Mouse (Mus musculus) thymus, postnatal 10 days (tissue): ENCODE results near the gene Adam30.
A peak's percentile ranks its signal among the peaks of the same experiment; 100 is the strongest.
"Not testable (repeated sequence)": the region's sequence is repeated elsewhere in the genome, so short reads cannot be mapped to it uniquely, and the experiment has no call there.

Source experiments
- DNase-seq, 2 experiments: peaks; one replicate each; pipeline ENCODE4 v3.0.0; 2021; ENCODE audit warnings: low spot score in 2 of 2

Gene Adam30

GRCm38 (mm10) chr3:98160330-98160729 is at the start of gene Adam30:
Gene Adam30 (plus strand): TSS chr3:98160630.
- no peak for DNase-seq

- DNase-seq, result no peak
Measured at GRCm38 (mm10) chr3:98118252-98118651, 42.2 kb upstream of the Adam30 start.

GRCm38 (mm10) chr3:98119338-98119737 is 41.1 kb upstream of the Adam30 start:
- no peak for DNase-seq

- no peak for DNase-seq
Measured at GRCm38 (mm10) chr3:98120884-98121283, 39.5 kb upstream of the Adam30 start.

GRCm38 (mm10) chr3:98127775-98128174 is 32.7 kb upstream of the Adam30 start:
- no peak for DNase-seq

- no peak for DNase-seq
Measured at GRCm38 (mm10) chr3:98128716-98129115, 31.7 kb upstream of the Adam30 start.

GRCm38 (mm10) chr3:98132140-98132539 is 28.3 kb upstream of the Adam30 start:
- DNase-seq, result not testable (repeated sequence)

GRCm38 (mm10) chr3:98132636-98133035 is 27.8 kb upstream of the Adam30 start:
- no peak for DNase-seq

- DNase-seq, result no peak
Measured at GRCm38 (mm10) chr3:98141456-98141855, 19.0 kb upstream of the Adam30 start.

GRCm38 (mm10) chr3:98142862-98143261 is 17.6 kb upstream of the Adam30 start:
- no peak for DNase-seq

- no peak for DNase-seq
Measured at GRCm38 (mm10) chr3:98145204-98145603, 15.2 kb upstream of the Adam30 start.

GRCm38 (mm10) chr3:98146471-98147410 is 13.7 kb upstream of the Adam30 start:
- no peak for DNase-seq

- DNase-seq, result no peak
Measured at GRCm38 (mm10) chr3:98147706-98148105, 12.7 kb upstream of the Adam30 start.

- DNase-seq, result no peak
Measured at GRCm38 (mm10) chr3:98149881-98150280, 10.5 kb upstream of the Adam30 start.

- DNase-seq, result no peak
Measured at GRCm38 (mm10) chr3:98151016-98151415, 9.4 kb upstream of the Adam30 start.

- no peak for DNase-seq
Measured at GRCm38 (mm10) chr3:98153460-98153859, 7.0 kb upstream of the Adam30 start.

GRCm38 (mm10) chr3:98156158-98156557 is 4.3 kb upstream of the Adam30 start:
- no peak for DNase-seq

GRCm38 (mm10) chr3:98157073-98157472 is 3.4 kb upstream of the Adam30 start:
- DNase-seq, result no peak

GRCm38 (mm10) chr3:98157585-98157984 is 2.8 kb upstream of the Adam30 start:
- no peak for DNase-seq

GRCm38 (mm10) chr3:98158646-98159045 is 1.8 kb upstream of the Adam30 start:
- no peak for DNase-seq

- DNase-seq, result no peak
Measured at GRCm38 (mm10) chr3:98159289-98159688, 1.1 kb upstream of the Adam30 start.

GRCm38 (mm10) chr3:98178340-98178739 is 17.9 kb downstream of the Adam30 start:
- no peak for DNase-seq

GRCm38 (mm10) chr3:98180805-98181204 is 20.4 kb downstream of the Adam30 start:
- peak in 1 of 2 experiments; percentile 13 for DNase-seq
